Mouse (Mus musculus) C2C12 (cell line): ENCODE data around the gene Syt1. TPM values are rescaled to one million over a fixed set of nuclear protein-coding genes. Genes with fewer than 3 reads are reported as not detected.

Source experiments
- H3K27me3 ChIP-seq: one replicate; pipeline ENCODE4 v1.6.1; 2011; ENCODE audit not compliant: control insufficient read depth, insufficient read depth, insufficient read length
- H3K36me3 ChIP-seq: one replicate; pipeline ENCODE4 v1.6.1; 2011; ENCODE audit not compliant: control insufficient read depth, insufficient read depth
- H3K4me3 ChIP-seq: one replicate; pipeline ENCODE4 v1.5.1; 2011; ENCODE audit warnings: mild to moderate bottlenecking, control low read depth; ENCODE audit not compliant: poor library complexity, insufficient read depth, severe bottlenecking
- H3K79me2 ChIP-seq: one replicate; pipeline ENCODE4 v1.6.1; 2011; ENCODE audit not compliant: control insufficient read depth, insufficient read depth
- H3K79me3 ChIP-seq: one replicate; pipeline ENCODE4 v1.6.1; 2011; ENCODE audit warnings: low read depth, control low read depth
- H3ac ChIP-seq: one replicate; pipeline ENCODE3; 2011; ENCODE audit warnings: low read depth; ENCODE audit not compliant: control insufficient read depth, insufficient read length
- CEBPB ChIP-seq: IDR thresholded peaks from one replicate; pipeline ENCODE4 v1.6.1; 2011; ENCODE audit warnings: low read depth, mild to moderate bottlenecking, control low read depth, moderate library complexity
- CTCF ChIP-seq: IDR thresholded peaks from one replicate; pipeline ENCODE4 v1.5.1; 2011; ENCODE audit not compliant: control insufficient read depth, insufficient read depth, insufficient read length
- FOSL1 ChIP-seq: IDR thresholded peaks from one replicate; pipeline ENCODE4 v1.8.0; 2011; ENCODE audit warnings: mild to moderate bottlenecking, low read length; ENCODE audit not compliant: poor library complexity, insufficient read depth, severe bottlenecking
- MAX ChIP-seq: IDR thresholded peaks from one replicate; pipeline ENCODE4 v1.6.1; 2011; ENCODE audit warnings: mild to moderate bottlenecking, control low read depth
- MYOD1 ChIP-seq: IDR thresholded peaks from one replicate; pipeline ENCODE4 v1.6.1; 2011; ENCODE audit warnings: low read depth; ENCODE audit not compliant: control insufficient read depth, insufficient read length
- MYOG ChIP-seq: IDR thresholded peaks from one replicate; pipeline ENCODE4 v1.6.1; 2011; ENCODE audit not compliant: control insufficient read depth, insufficient read length; ENCODE audit errors: extremely low read depth
- USF1 ChIP-seq: IDR thresholded peaks from one replicate; pipeline ENCODE4 v1.6.1; 2011; ENCODE audit warnings: low read depth, mild to moderate bottlenecking, control low read depth, moderate library complexity
- polyA plus RNA-seq: library from polyadenylated mRNA; unstranded; fragments of >200 nt; fragmentation: generic; extraction: Trizol; gene quantifications from one replicate; pipeline ENCODE4 v1.2.1, GENCODE M21; 2012; ENCODE audit warnings: missing spikeins

Syt1 gene
- polyA plus RNA-seq, 1 experiment: 0.09 TPM

- Histone ChIP-seq H3K79me2 (no peaks in the 10 kb centered on the region), H3ac (no peak overlapping the region), H3K4me3 (no peak overlapping the region), H3K36me3 (no peaks in the 10 kb centered on the region), H3K27me3 (no peaks in the 10 kb centered on the region), H3K79me3 (no peaks in the 10 kb centered on the region)
- no peak for TF ChIP-seq CEBPB
- TF ChIP-seq FOSL1: no peak
- TF ChIP-seq MYOD1: no peak
- no peak for TF ChIP-seq MYOG
- TF ChIP-seq USF1: no peak
- TF ChIP-seq MAX: no peak
- TF ChIP-seq CTCF: no peak
These were observed 491.6 kb downstream of the Syt1 start for GRCm38 (mm10) chr10:108519156-108519555.

- Histone ChIP-seq H3K79me3 (no peaks in the 10 kb centered on the region), H3ac (no peak overlapping the region), H3K79me2 (no peaks in the 10 kb centered on the region), H3K4me3 (no peak overlapping the region), H3K36me3 (no peaks in the 10 kb centered on the region), H3K27me3 (no peaks in the 10 kb centered on the region)
- TF ChIP-seq FOSL1 (no peak), MAX (no peak), CTCF (no peak), CEBPB (no peak), USF1 (no peak), MYOD1 (no peak), MYOG (no peak)
These were observed 493.7 kb downstream of the Syt1 start for GRCm38 (mm10) chr10:108517076-108517475.

- no peak overlapping the region for H3K4me3 ChIP-seq
- H3K36me3 ChIP-seq: no peaks in the 10 kb centered on the region
- H3ac ChIP-seq: no peak overlapping the region
- H3K27me3 ChIP-seq: no peaks in the 10 kb centered on the region
- no peaks in the 10 kb centered on the region for H3K79me3 ChIP-seq
- H3K79me2 ChIP-seq: no peaks in the 10 kb centered on the region
- no peak for TF ChIP-seq MAX
- TF ChIP-seq CTCF: no peak
- no peak for TF ChIP-seq CEBPB
- TF ChIP-seq FOSL1: no peak
- no peak for TF ChIP-seq MYOD1
- no peak for TF ChIP-seq USF1
- TF ChIP-seq MYOG: no peak
These were observed 496.1 kb downstream of the Syt1 start for GRCm38 (mm10) chr10:108514671-108515070.

- no peak overlapping the region for H3K4me3 ChIP-seq
- no peak overlapping the region for H3ac ChIP-seq
- H3K79me3 ChIP-seq: no peaks in the 10 kb centered on the region
- H3K79me2 ChIP-seq: no peaks in the 10 kb centered on the region
- H3K27me3 ChIP-seq: no peaks in the 10 kb centered on the region
- TF ChIP-seq MAX (no peak), MYOD1 (no peak), FOSL1 (no peak), USF1 (no peak), MYOG (no peak), CTCF (no peak), CEBPB (no peak)
- H3K36me3 ChIP-seq: no peaks in the 10 kb centered on the region
These were observed 501.2 kb downstream of the Syt1 start for GRCm38 (mm10) chr10:108509579-108509978.

GRCm38 (mm10) chr10:108506917-108507316 is 503.9 kb downstream of the Syt1 start:
- H3K27me3 ChIP-seq: no peaks in the 10 kb centered on the region
- no peaks in the 10 kb centered on the region for H3K36me3 ChIP-seq
- H3K4me3 ChIP-seq: no peak overlapping the region
- no peak for TF ChIP-seq MYOD1
- no peak for TF ChIP-seq CEBPB
- TF ChIP-seq MAX: no peak
- TF ChIP-seq USF1: no peak
- no peak for TF ChIP-seq MYOG
- TF ChIP-seq FOSL1: no peak
- no peak for TF ChIP-seq CTCF
- H3K79me3 ChIP-seq: no peaks in the 10 kb centered on the region
- no peak overlapping the region for H3ac ChIP-seq
- H3K79me2 ChIP-seq: no peaks in the 10 kb centered on the region

- no peaks in the 10 kb centered on the region for H3K79me3 ChIP-seq
- TF ChIP-seq CEBPB (no peak), CTCF (no peak), MAX (no peak), MYOG (no peak), FOSL1 (no peak), USF1 (no peak), MYOD1 (no peak)
These were observed 505.9 kb downstream of the Syt1 start for GRCm38 (mm10) chr10:108504925-108505324.

More at GRCm38 (mm10) chr10:108504925-108505324, 505.9 kb downstream of the Syt1 start:
- Histone ChIP-seq H3K79me2 (no peaks in the 10 kb centered on the region), H3K36me3 (no peaks in the 10 kb centered on the region), H3K4me3 (no peak overlapping the region), H3K27me3 (no peaks in the 10 kb centered on the region), H3ac (no peak overlapping the region)
